Mouse (Mus musculus) forebrain, embryonic 15.5 days (tissue): ENCODE data around the gene Gstz1. TPM values are rescaled to one million over a fixed set of nuclear protein-coding genes. Genes with fewer than 3 reads are reported as not detected.
A peak's percentile ranks its signal among the peaks of the same experiment; 100 is the strongest.

Source experiments
- ATAC-seq: fragments of 200-750 bp; cut with Nextera tagmentation; replicated peaks from 2 replicates; pipeline ENCODE4 v1.8.0; 2017; ENCODE audit warnings: mild to moderate bottlenecking, moderate TSS enrichment, moderate library complexity
- H3K27ac ChIP-seq: fragments of 300-500 bp; sonication (generic); replicated peaks from 2 replicates; pipeline ENCODE4 v1.5.1; 2015; ENCODE audit warnings: mild to moderate bottlenecking, inconsistent platforms
- H3K27me3 ChIP-seq: fragments of 300-500 bp; sonication (generic); 2 replicates; pipeline ENCODE4 v1.6.1; 2015; ENCODE audit warnings: inconsistent platforms
- H3K36me3 ChIP-seq: fragments of 300-500 bp; sonication (generic); 2 replicates; pipeline ENCODE4 v1.6.1; 2015; ENCODE audit warnings: mild to moderate bottlenecking, inconsistent platforms
- H3K4me1 ChIP-seq: fragments of 300-500 bp; sonication (generic); 2 replicates; pipeline ENCODE4 v1.6.1; 2015; ENCODE audit warnings: inconsistent platforms
- H3K4me2 ChIP-seq: fragments of 300-500 bp; sonication (generic); replicated peaks from 2 replicates; pipeline ENCODE4 v1.6.1; 2015; ENCODE audit warnings: mild to moderate bottlenecking, inconsistent platforms
- H3K4me3 ChIP-seq: fragments of 300-500 bp; sonication (generic); 2 replicates; pipeline ENCODE4 v1.5.1; 2015; ENCODE audit warnings: mild to moderate bottlenecking, inconsistent platforms
- H3K9ac ChIP-seq: fragments of 300-500 bp; sonication (generic); replicated peaks from 2 replicates; pipeline ENCODE4 v1.6.1; 2015; ENCODE audit warnings: mild to moderate bottlenecking, inconsistent platforms
- H3K9me3 ChIP-seq: fragments of 300-500 bp; sonication (generic); 2 replicates; pipeline ENCODE4 v1.6.1; 2016; ENCODE audit warnings: inconsistent platforms
- WGBS: fragments of 180-500 bp; shearing (Covaris S2); methylation state at CpG from one replicate; pipeline ENCODE4 v1.1.7; 2015; ENCODE audit warnings: mixed read lengths; 5-methylcytosine and 5-hydroxymethylcytosine counted together
- polyA plus RNA-seq: library from polyadenylated mRNA; unstranded; fragments of >200 nt; fragmentation: Nextera tagmentation; extraction: Ambion mirVana; gene quantifications from 2 replicates; pipeline ENCODE4 v1.2.1, GENCODE M21; 2015

The Gstz1 gene
- 25.5 and 26.8 TPM in 2 replicates for polyA plus RNA-seq

- ATAC-seq = peak; percentile 89
- Histone ChIP-seq H3K36me3 (no peaks in the 10 kb centered on the region), H3K4me1 (peaks cover 22% of the 10 kb centered on the region), H3K9me3 (no peaks in the 10 kb centered on the region), H3K4me2 (peak within 1 kb of the TSS; percentile 67), H3K4me3 (peak within 1 kb of the TSS; percentile 82), H3K27ac (peak within 1 kb of the TSS; percentile 97), H3K9ac (peak within 1 kb of the TSS; percentile 86), H3K27me3 (no peaks in the 10 kb centered on the region)
- under 1% methylated on average over 27 of the region's 27 CpGs for WGBS
Observed at GRCm38 (mm10) chr12:87146966-87147365, at the start of gene Gstz1. TSS of gene Gstz1 (plus strand) at chr12:87147165.

- no peak overlapping the region for H3K4me2 ChIP-seq
- H3K36me3 ChIP-seq = no peaks in the 10 kb centered on the region
- WGBS = 84% methylated on average over 4 of the region's 4 CpGs
- H3K27ac ChIP-seq = no peak overlapping the region
- no peak overlapping the region for H3K9ac ChIP-seq
- H3K27me3 ChIP-seq = peaks cover 18% of the 10 kb centered on the region; the same call in 1 of the 2 replicates
- H3K4me1 ChIP-seq = peaks cover 9% of the 10 kb centered on the region
- H3K4me3 ChIP-seq = no peak overlapping the region
- no peak for ATAC-seq
- no peaks in the 10 kb centered on the region for H3K9me3 ChIP-seq
Observed at GRCm38 (mm10) chr12:87100331-87100730, 46.6 kb upstream of the Gstz1 start.

- Histone ChIP-seq H3K36me3 (no peaks in the 10 kb centered on the region), H3K4me1 (peaks cover 9% of the 10 kb centered on the region), H3K4me3 (peak within 1 kb of the TSS; percentile 39), H3K9ac (peak within 1 kb of the TSS; percentile 13; the same call in 1 of the 2 replicates), H3K9me3 (no peaks in the 10 kb centered on the region), H3K27me3 (peaks cover 18% of the 10 kb centered on the region; the same call in 1 of the 2 replicates), H3K4me2 (peak within 1 kb of the TSS; percentile 62), H3K27ac (no peak within 1 kb of the TSS)
- WGBS = 2% methylated on average over 32 of the region's 32 CpGs
- ATAC-seq = peak; percentile 53
Observed at GRCm38 (mm10) chr12:87102165-87102631, 44.8 kb upstream of the Gstz1 start, which contains the start of gene Ngb. TSS of gene Ngb (minus strand) at chr12:87102539.

GRCm38 (mm10) chr12:87103471-87103870 is 43.5 kb upstream of the Gstz1 start:
- Histone ChIP-seq H3K36me3 (no peaks in the 10 kb centered on the region), H3K9ac (no peak overlapping the region), H3K4me2 (no peak overlapping the region), H3K9me3 (no peaks in the 10 kb centered on the region), H3K4me3 (no peak overlapping the region), H3K27ac (no peak overlapping the region), H3K4me1 (peaks cover 9% of the 10 kb centered on the region), H3K27me3 (peaks cover 18% of the 10 kb centered on the region; the same call in 1 of the 2 replicates)
- WGBS = 91% methylated on average over 4 of the region's 4 CpGs
- ATAC-seq = no peak

- H3K4me2 ChIP-seq = no peak overlapping the region
- peaks cover 9% of the 10 kb centered on the region for H3K4me1 ChIP-seq
- no peak overlapping the region for H3K9ac ChIP-seq
- no peak overlapping the region for H3K4me3 ChIP-seq
- peaks cover 18% of the 10 kb centered on the region; the same call in 1 of the 2 replicates for H3K27me3 ChIP-seq
- 91% methylated on average over 4 of the region's 4 CpGs for WGBS
- no peak overlapping the region for H3K27ac ChIP-seq
- no peaks in the 10 kb centered on the region for H3K9me3 ChIP-seq
- no peak for ATAC-seq
- no peaks in the 10 kb centered on the region; the same call in 1 of the 2 replicates for H3K36me3 ChIP-seq
Observed at GRCm38 (mm10) chr12:87104796-87105195, 42.2 kb upstream of the Gstz1 start.

- Histone ChIP-seq H3K36me3 (peaks cover 8% of the 10 kb centered on the region; the same call in 1 of the 2 replicates), H3K4me1 (no peaks in the 10 kb centered on the region), H3K9ac (no peak overlapping the region), H3K27me3 (peaks cover 6% of the 10 kb centered on the region; the same call in 1 of the 2 replicates), H3K27ac (no peak overlapping the region), H3K4me2 (no peak overlapping the region), H3K4me3 (no peak overlapping the region), H3K9me3 (no peaks in the 10 kb centered on the region)
- WGBS = 12% methylated on average over 3 of the region's 3 CpGs
- ATAC-seq = no peak
Observed at GRCm38 (mm10) chr12:87107357-87107977, 39.5 kb upstream of the Gstz1 start.

- 96% methylated on average over 4 of the region's 4 CpGs for WGBS
- Histone ChIP-seq H3K9ac (no peak overlapping the region), H3K36me3 (peaks cover 34% of the 10 kb centered on the region), H3K9me3 (no peaks in the 10 kb centered on the region), H3K27ac (no peak overlapping the region), H3K4me2 (no peak overlapping the region), H3K4me3 (no peak overlapping the region), H3K27me3 (no peaks in the 10 kb centered on the region), H3K4me1 (no peaks in the 10 kb centered on the region)
- no peak for ATAC-seq
Observed at GRCm38 (mm10) chr12:87121918-87122589, 24.9 kb upstream of the Gstz1 start.

GRCm38 (mm10) chr12:87127256-87127655 is 19.7 kb upstream of the Gstz1 start:
- Histone ChIP-seq H3K4me2 (no peak overlapping the region), H3K27ac (no peak overlapping the region), H3K36me3 (peaks cover 30% of the 10 kb centered on the region; the same call in 1 of the 2 replicates), H3K4me1 (no peaks in the 10 kb centered on the region), H3K27me3 (no peaks in the 10 kb centered on the region), H3K9me3 (no peaks in the 10 kb centered on the region), H3K9ac (no peak overlapping the region), H3K4me3 (no peak overlapping the region)
- ATAC-seq = no peak
- WGBS = 70% methylated on average over 4 of the region's 4 CpGs

- no peaks in the 10 kb centered on the region for H3K9me3 ChIP-seq
- no peak overlapping the region for H3K4me3 ChIP-seq
- 89% methylated on average over 4 of the region's 4 CpGs for WGBS
- H3K4me1 ChIP-seq = no peaks in the 10 kb centered on the region
- H3K36me3 ChIP-seq = peaks cover 15% of the 10 kb centered on the region; the same call in 1 of the 2 replicates
- no peak overlapping the region for H3K4me2 ChIP-seq
- H3K9ac ChIP-seq = no peak overlapping the region
- no peak overlapping the region for H3K27ac ChIP-seq
- H3K27me3 ChIP-seq = no peaks in the 10 kb centered on the region
- no peak for ATAC-seq
Observed at GRCm38 (mm10) chr12:87130224-87130623, 16.7 kb upstream of the Gstz1 start.

- H3K4me3 ChIP-seq = no peak overlapping the region
- no peak overlapping the region for H3K9ac ChIP-seq
- peaks cover 15% of the 10 kb centered on the region; the same call in 1 of the 2 replicates for H3K36me3 ChIP-seq
- no peaks in the 10 kb centered on the region for H3K4me1 ChIP-seq
- 32% methylated on average over 2 of the region's 2 CpGs for WGBS
- H3K27me3 ChIP-seq = no peaks in the 10 kb centered on the region
- ATAC-seq = no peak; the same call in 1 of the 2 replicates
- H3K4me2 ChIP-seq = no peak overlapping the region
- no peak overlapping the region for H3K27ac ChIP-seq
- no peaks in the 10 kb centered on the region for H3K9me3 ChIP-seq
Observed at GRCm38 (mm10) chr12:87131181-87131580, 15.8 kb upstream of the Gstz1 start.

- no peaks in the 10 kb centered on the region for H3K27me3 ChIP-seq
- no peaks in the 10 kb centered on the region for H3K4me1 ChIP-seq
- no peak for ATAC-seq
- H3K36me3 ChIP-seq = peaks cover 15% of the 10 kb centered on the region; the same call in 1 of the 2 replicates
- H3K4me3 ChIP-seq = no peak overlapping the region
- no peak overlapping the region for H3K9ac ChIP-seq
- no peak overlapping the region for H3K4me2 ChIP-seq
- 50% methylated on average over 3 of the region's 3 CpGs for WGBS
- no peak overlapping the region for H3K27ac ChIP-seq
- H3K9me3 ChIP-seq = no peaks in the 10 kb centered on the region
Observed at GRCm38 (mm10) chr12:87131619-87132018, 15.3 kb upstream of the Gstz1 start.

- Histone ChIP-seq H3K4me1 (no peaks in the 10 kb centered on the region), H3K9me3 (no peaks in the 10 kb centered on the region), H3K27me3 (no peaks in the 10 kb centered on the region), H3K4me3 (no peak overlapping the region), H3K4me2 (no peak overlapping the region), H3K36me3 (peaks cover 12% of the 10 kb centered on the region; the same call in 1 of the 2 replicates), H3K9ac (no peak overlapping the region), H3K27ac (no peak overlapping the region)
- 86% methylated on average over 6 of the region's 6 CpGs for WGBS
- ATAC-seq = no peak
Observed at GRCm38 (mm10) chr12:87132210-87132609, 14.8 kb upstream of the Gstz1 start.
